ENCODE assay signal across 9 mouse cellular contexts in genomic region chr19:45804593-45805368, GRCm38 (mm10). TPM values are rescaled to one million over a fixed set of nuclear protein-coding genes. Genes with fewer than 3 reads are reported as not detected.
DNase-seq lines count a peak whose midpoint lies in the region; ATAC-seq and TF ChIP-seq lines count a peak whose summit lies in the region.
"Had no signal": no experiment of that assay in that cellular context is flagged by ENCODE, and none has a peak within 500 bp of the region (broad histone marks: within the 10 kb centered on the region; RNA-seq: fewer than 3 reads in every experiment).

No protein-coding gene starts in this region.

- TF ChIP-seq CTCF in intestine, postnatal 0 days (IDR thresholded peaks at IDR 0.05; ENCODE audit: low read depth): peak; percentile 90

- H3K36me3 ChIP-seq in heart, embryonic 10.5 days: no peaks in the 10 kb centered on the region
- no peaks in the 10 kb centered on the region for H3K36me3 ChIP-seq in intestine, postnatal 0 days (ENCODE audit: control insufficient read depth, insufficient read depth)
- H3K36me3 ChIP-seq in midbrain, embryonic 13.5 days: no peaks in the 10 kb centered on the region

- intact Hi-C loops in gastrocnemius, postnatal 36 days (cut with DNase I): no loop called here

- H3K9ac ChIP-seq in intestine, postnatal 0 days (ENCODE audit: low read depth, low read length): no peak overlapping the region
- H3K9ac ChIP-seq in midbrain, embryonic 13.5 days (replicated peaks): no peak overlapping the region

- DNase-seq in heart, embryonic 10.5 days (ENCODE audit: low spot score): no peak
- DNase-seq in heart, adult 9 months (ENCODE audit: low spot score in 2 of 2): no peak
- peak; percentile 49 for DNase-seq in MN1 (ENCODE audit: low spot score)
- DNase-seq in layer of hippocampus, postnatal 25 days (ENCODE audit: extremely low spot score in 1 of 2, low spot score in 1 of 2): no peak
- DNase-seq in gastrocnemius, postnatal 36 days: no peak

- H3K4me2 ChIP-seq in intestine, postnatal 0 days (replicated peaks; ENCODE audit: low read depth): no peak overlapping the region
- no peak overlapping the region; the same call in 1 of the 2 replicates for H3K4me2 ChIP-seq in midbrain, embryonic 13.5 days (replicated peaks)

- peak; percentile 91 for ATAC-seq in erythroblast, adult 5-6 weeks (replicated peaks; ENCODE audit: low FRiP score, poor library complexity, severe bottlenecking)
- no peak for ATAC-seq in intestine, postnatal 0 days
- peak; percentile 66; the same call in 1 of the 2 replicates for ATAC-seq in midbrain, embryonic 13.5 days

- H3K27me3 ChIP-seq in heart, embryonic 10.5 days (ENCODE audit: insufficient read depth, poor library complexity, severe bottlenecking): peaks cover 13% of the 10 kb centered on the region
- no peaks in the 10 kb centered on the region for H3K27me3 ChIP-seq in intestine, postnatal 0 days (replicated peaks; ENCODE audit: control insufficient read depth, insufficient read depth, low read length)
- H3K27me3 ChIP-seq in midbrain, embryonic 13.5 days: no peaks in the 10 kb centered on the region

- H3K9me3 ChIP-seq in heart, embryonic 10.5 days: no peaks in the 10 kb centered on the region
- no peaks in the 10 kb centered on the region for H3K9me3 ChIP-seq in intestine, postnatal 0 days (ENCODE audit: control insufficient read depth)
- no peaks in the 10 kb centered on the region for H3K9me3 ChIP-seq in midbrain, embryonic 13.5 days

- H3K4me3 ChIP-seq in heart, embryonic 10.5 days: peak overlapping the region; percentile 29; the same call in 1 of the 2 replicates
- no peak overlapping the region for H3K4me3 ChIP-seq in intestine, postnatal 0 days (ENCODE audit: low read depth, low read length)
- no peak overlapping the region for H3K4me3 ChIP-seq in midbrain, embryonic 13.5 days (replicated peaks)
- H3K4me3 ChIP-seq: erythroblast, embryonic 14.5 days had no signal

- H3K4me1 ChIP-seq in heart, embryonic 10.5 days: peaks cover 20% of the 10 kb centered on the region
- no peaks in the 10 kb centered on the region for H3K4me1 ChIP-seq in intestine, postnatal 0 days (replicated peaks; ENCODE audit: control insufficient read depth, insufficient read depth, low read length)
- H3K4me1 ChIP-seq in midbrain, embryonic 13.5 days (replicated peaks): peaks cover 5% of the 10 kb centered on the region; the same call in 1 of the 2 replicates

- 21% methylated on average over 12 of the region's 12 CpGs for WGBS in heart, embryonic 10.5 days
- WGBS in intestine, postnatal 0 days: 27% methylated on average over 10 of the region's 12 CpGs
- WGBS in midbrain, embryonic 13.5 days: 24% methylated on average over 12 of the region's 12 CpGs

- no peak overlapping the region for H3K27ac ChIP-seq in heart, embryonic 10.5 days
- no peak overlapping the region for H3K27ac ChIP-seq in intestine, postnatal 0 days (ENCODE audit: low read depth, low read length)
- H3K27ac ChIP-seq in midbrain, embryonic 13.5 days: no peak overlapping the region

RNA-seq across cellular contexts. Expression of gene Kcnip2, which starts 11.1 kb away (rescaled TPM):
- 0.35 and 0.53 TPM in 2 replicates for polyA plus RNA-seq in heart, embryonic 10.5 days (2016; fragmentation: Nextera tagmentation; extraction: Ambion mirVana)
- total RNA-seq in erythroblast, adult 5-6 weeks (2015; ENCODE audit: low replicate concordance): not detected in 2 replicates
- 0.98 TPM in 1 of 2 replicates, not detected in the other for total RNA-seq in erythroblast, adult 5-6 weeks (2017; ENCODE audit: low replicate concordance)
- polyA plus RNA-seq in intestine, postnatal 0 days (2015; fragmentation: Nextera tagmentation; extraction: Ambion mirVana): 3.6 and 4.7 TPM in 2 replicates
- 2.8 and 3.0 TPM in 2 replicates for polyA plus RNA-seq in midbrain, embryonic 13.5 days (2015; fragmentation: Nextera tagmentation; extraction: Ambion mirVana)
- 100 to 1,000 TPM; 229 to 230 TPM for total RNA-seq in layer of hippocampus, postnatal 25 days (2021)
- total RNA-seq in gastrocnemius, postnatal 36 days (2021): under 1 TPM; 0.17 to 0.38 TPM

RNA-seq across cellular contexts. Expression of gene Mgea5, which starts 21.1 kb away (rescaled TPM):
- polyA plus RNA-seq in heart, embryonic 10.5 days (2016; fragmentation: Nextera tagmentation; extraction: Ambion mirVana): 39.6 and 52.5 TPM in 2 replicates
- total RNA-seq in erythroblast, adult 5-6 weeks (2015; ENCODE audit: low replicate concordance): 124 and 142 TPM in 2 replicates
- 257 and 309 TPM in 2 replicates for total RNA-seq in erythroblast, adult 5-6 weeks (2017; ENCODE audit: low replicate concordance)
- 18.2 and 19.3 TPM in 2 replicates for polyA plus RNA-seq in intestine, postnatal 0 days (2015; fragmentation: Nextera tagmentation; extraction: Ambion mirVana)
- 96.2 and 102 TPM in 2 replicates for polyA plus RNA-seq in midbrain, embryonic 13.5 days (2015; fragmentation: Nextera tagmentation; extraction: Ambion mirVana)
- total RNA-seq in layer of hippocampus, postnatal 25 days (2021): 100 to 1,000 TPM; 147 to 148 TPM
- 10 to 100 TPM; 26.2 to 31.1 TPM for total RNA-seq in gastrocnemius, postnatal 36 days (2021)

RNA-seq across cellular contexts. Expression of gene Npm3, which starts 55.4 kb away (rescaled TPM):
- 12.3 and 13.6 TPM in 2 replicates for polyA plus RNA-seq in heart, embryonic 10.5 days (2016; fragmentation: Nextera tagmentation; extraction: Ambion mirVana)
- total RNA-seq in erythroblast, adult 5-6 weeks (2015; ENCODE audit: low replicate concordance): 11.1 and 12.3 TPM in 2 replicates
- 9.4 and 22.3 TPM in 2 replicates for total RNA-seq in erythroblast, adult 5-6 weeks (2017; ENCODE audit: low replicate concordance)
- polyA plus RNA-seq in intestine, postnatal 0 days (2015; fragmentation: Nextera tagmentation; extraction: Ambion mirVana): 8.5 and 9.0 TPM in 2 replicates
- 6.2 and 7.8 TPM in 2 replicates for polyA plus RNA-seq in midbrain, embryonic 13.5 days (2015; fragmentation: Nextera tagmentation; extraction: Ambion mirVana)
- 10 to 100 TPM; 10.4 to 10.9 TPM for total RNA-seq in layer of hippocampus, postnatal 25 days (2021)
- total RNA-seq in gastrocnemius, postnatal 36 days (2021): 10 to 100 TPM; 10.6 to 12.0 TPM

Comparison
In these comparisons a context has a peak if more than half of its experiments do, and no peak if none do; other contexts are left out.
1. RNA of gene Kcnip2, which starts 11.1 kb away (total RNA-seq): 229 to 230 TPM in layer of hippocampus, postnatal 25 days; 0.17 to 0.38 TPM in gastrocnemius, postnatal 36 days and 0.98 TPM in erythroblast, adult 5-6 weeks; every median in the first group is over 100 times any median in the second.